Mouse (Mus musculus) heart, adult 2 months (tissue): ENCODE data around the gene Fam222b.

Source experiments
- CTCF ChIP-seq: fragments of 200-600 bp; IDR thresholded peaks from 2 replicates; pipeline ENCODE4 v1.8.1; 2022; ENCODE audit warnings: antibody characterized with exemption, mild to moderate bottlenecking, moderate library complexity
- EP300 ChIP-seq: fragments of 200-500 bp; IDR thresholded peaks from 2 replicates; pipeline ENCODE4 v1.6.1; 2011; ENCODE audit warnings: low read depth, low read length, control low read depth; ENCODE audit not compliant: insufficient read depth

DNA sequence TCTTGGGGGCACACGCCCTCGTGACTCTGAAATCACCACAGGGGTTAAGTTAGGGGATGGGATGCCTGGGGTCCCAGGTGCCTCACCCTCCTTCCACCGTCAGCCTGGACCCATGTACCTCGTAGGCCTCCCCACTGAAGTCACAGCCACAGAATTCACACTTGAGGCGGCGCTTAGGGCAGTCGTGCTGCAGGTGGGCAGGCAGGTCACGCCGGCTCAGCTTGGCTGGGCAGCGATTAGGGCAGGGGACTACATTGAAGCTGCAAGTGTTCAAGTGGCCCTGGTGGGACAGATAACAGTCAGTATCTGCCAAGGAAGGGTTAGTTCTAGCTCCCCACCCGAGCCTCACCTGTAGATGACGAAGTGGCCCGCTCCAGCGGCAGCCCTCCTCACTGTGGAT lies 66.7 kb downstream of the Fam222b start:
- no peak for TF ChIP-seq CTCF
- TF ChIP-seq EP300, result no peak
